Comparison of ENCODE assay signal across 16 mouse cellular contexts in the genomic region with DNA sequence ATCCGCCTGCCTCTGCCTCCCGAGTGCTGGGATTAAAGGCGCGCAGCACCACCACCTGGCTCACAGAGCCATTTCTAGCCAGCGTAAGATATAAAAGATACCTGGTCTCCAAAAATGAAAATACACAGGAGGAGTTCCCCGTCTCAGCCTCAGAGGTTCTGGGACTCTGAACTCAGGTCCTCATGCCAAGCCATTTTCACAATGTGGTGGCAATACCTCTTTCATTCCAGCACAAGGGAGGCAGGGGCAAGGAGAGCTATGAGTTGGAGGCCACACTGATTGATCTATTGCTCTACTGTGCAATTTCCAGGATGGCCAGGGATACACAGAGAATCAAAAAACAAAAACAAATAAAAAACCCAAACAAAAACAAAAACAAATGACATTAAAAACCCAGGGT.
"Had no signal": no experiment of that assay in that cellular context is flagged by ENCODE, and none has a peak within 500 bp of the region (broad histone marks: within the 10 kb centered on the region; RNA-seq: fewer than 3 reads in every experiment).

No protein-coding gene starts in this region.

- H3K36me3 ChIP-seq: neural tube, embryonic 13.5 days; neural tube, embryonic 15.5 days; stomach, embryonic 15.5 days had no signal

- H3K4me2 ChIP-seq: neural tube, embryonic 13.5 days; neural tube, embryonic 15.5 days; stomach, embryonic 15.5 days had no signal

- DNase-seq: retina, postnatal 1 day; right cerebral cortex, adult 18-20 months; right cerebral cortex, postnatal 14 days; right cerebral cortex, postnatal 25 days; right cerebral cortex, postnatal 4 days; spleen, adult 18-20 months; thymus, adult 18-20 months; thymus, adult 2 months; thymus, postnatal 14 days; thymus, postnatal 25 days; thymus, postnatal 36 days; thymus, postnatal 4 days had no signal

- H3K27me3 ChIP-seq: neural tube, embryonic 13.5 days; neural tube, embryonic 15.5 days; stomach, embryonic 15.5 days had no signal

- H3K9ac ChIP-seq: neural tube, embryonic 13.5 days; neural tube, embryonic 15.5 days; stomach, embryonic 15.5 days had no signal

- H3K27ac ChIP-seq: neural tube, embryonic 13.5 days; neural tube, embryonic 15.5 days; stomach, embryonic 15.5 days; stomach, postnatal 0 days had no signal

- H3K4me3 ChIP-seq: neural tube, embryonic 13.5 days; neural tube, embryonic 15.5 days; stomach, embryonic 15.5 days had no signal

- H3K9me3 ChIP-seq: neural tube, embryonic 13.5 days; neural tube, embryonic 15.5 days; stomach, embryonic 15.5 days had no signal
